Mouse (Mus musculus) cerebellum, postnatal 36 days (tissue): Measurements from ENCODE around the gene Magi2.
"Not testable (repeated sequence)": the region's sequence is repeated elsewhere in the genome, so short reads cannot be mapped to it uniquely, and the experiment has no call there.

ENCODE experiments used
- DNase-seq, 2 experiments: peaks; one replicate each; pipeline ENCODE4 v3.0.0; 2021 to 2022; ENCODE audit warnings: mixed read lengths in 2 of 2

Gene Magi2

GRCm38 (mm10) chr5:20676193-20676871 is 1449.5 kb downstream of the Magi2 start:
- DNase-seq, result peak in 1 of 2 experiments; percentile 15

- no peak for DNase-seq
Observed at GRCm38 (mm10) chr5:20677246-20677645, 1450.4 kb downstream of the Magi2 start.

GRCm38 (mm10) chr5:20678573-20678972 is 1451.7 kb downstream of the Magi2 start:
- DNase-seq, result no peak

- DNase-seq, result no peak
Observed at GRCm38 (mm10) chr5:20679920-20680319, 1453.1 kb downstream of the Magi2 start.

- no peak for DNase-seq
Observed at GRCm38 (mm10) chr5:20680833-20681530, 1454.1 kb downstream of the Magi2 start.

GRCm38 (mm10) chr5:20681660-20682059 is 1454.8 kb downstream of the Magi2 start:
- no peak for DNase-seq

GRCm38 (mm10) chr5:20682208-20682607 is 1455.4 kb downstream of the Magi2 start:
- DNase-seq, result no peak

GRCm38 (mm10) chr5:20684112-20684511 is 1457.3 kb downstream of the Magi2 start:
- no peak for DNase-seq

- no peak for DNase-seq
Observed at GRCm38 (mm10) chr5:20692230-20692629, 1465.4 kb downstream of the Magi2 start.

- DNase-seq, result no peak
Observed at GRCm38 (mm10) chr5:20699116-20699515, 1472.3 kb downstream of the Magi2 start.

- DNase-seq, result peak; percentile 82 to 89
Observed at GRCm38 (mm10) chr5:20701483-20702421, 1474.9 kb downstream of the Magi2 start.

- DNase-seq, result peak; percentile 44 to 57
Observed at GRCm38 (mm10) chr5:20702480-20703303, 1475.9 kb downstream of the Magi2 start.

GRCm38 (mm10) chr5:20703304-20703700 is 1476.5 kb downstream of the Magi2 start:
- no peak for DNase-seq

GRCm38 (mm10) chr5:20703971-20704575 is 1477.2 kb downstream of the Magi2 start:
- DNase-seq, result no peak

GRCm38 (mm10) chr5:20704886-20705285 is 1478.0 kb downstream of the Magi2 start:
- no peak for DNase-seq

- DNase-seq, result not testable (repeated sequence)
Observed at GRCm38 (mm10) chr5:20706322-20707282, 1479.8 kb downstream of the Magi2 start.

GRCm38 (mm10) chr5:20710845-20711244 is 1484.0 kb downstream of the Magi2 start:
- not testable (repeated sequence) for DNase-seq

- DNase-seq, result not testable (repeated sequence)
Observed at GRCm38 (mm10) chr5:20714619-20715018, 1487.8 kb downstream of the Magi2 start.

GRCm38 (mm10) chr5:20715980-20716379 is 1489.1 kb downstream of the Magi2 start:
- not testable (repeated sequence) for DNase-seq

GRCm38 (mm10) chr5:20720201-20720900 is 1493.5 kb downstream of the Magi2 start:
- no peak for DNase-seq
